Mouse (Mus musculus): ENCODE data around the gene Iqgap2.

DNA sequence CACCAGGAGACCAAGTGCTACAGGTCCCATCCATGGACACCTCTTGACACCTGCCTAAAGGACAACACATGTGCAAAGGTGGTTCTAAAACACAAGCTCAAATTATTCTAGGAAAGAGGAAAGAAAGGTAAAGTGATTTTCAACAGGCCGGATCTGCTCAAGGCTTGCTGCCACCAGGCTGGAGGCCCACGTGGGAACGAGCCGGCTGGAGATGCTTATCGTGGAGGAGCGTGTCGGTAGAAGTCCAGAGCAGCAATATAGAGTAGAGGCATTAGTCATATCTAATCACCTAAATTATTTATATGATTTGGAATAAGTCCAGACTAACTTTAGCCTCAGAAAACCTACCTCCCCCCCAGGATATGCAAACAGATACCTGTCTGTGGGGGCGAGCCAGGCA, 112.5 kb downstream of the Iqgap2 start:
- no peak for TF ChIP-seq CTCF (IDR thresholded peaks at IDR 0.05 in 2 of 3, conservative IDR thresholded peaks at IDR 0.05 in 1 of 3; ENCODE audit: control insufficient read depth in 1 of 3, insufficient read depth in 1 of 3, low read depth in 2 of 3, low read length in 3 of 3, poor library complexity in 1 of 3, severe bottlenecking in 1 of 3)
- TF ChIP-seq POLR2A (IDR thresholded peaks at IDR 0.05; ENCODE audit: control insufficient read depth in 1 of 2, insufficient read depth in 1 of 2, low read depth in 1 of 2, low read length in 2 of 2, poor library complexity in 1 of 2) = no peak
- no peak for TF ChIP-seq RCOR1 (IDR thresholded peaks at IDR 0.05; ENCODE audit: low read depth, low read length)
